Mouse (Mus musculus): ENCODE measurements around the gene Usp40.

GRCm38 (mm10) chr1:87902186-87902585 lies 106.2 kb downstream of the Usp40 start:
- TF ChIP-seq CHD2 (IDR thresholded peaks at IDR 0.05; ENCODE audit: low read depth, low read length): no peak
- TF ChIP-seq MAFK (IDR thresholded peaks at IDR 0.05; ENCODE audit: insufficient read depth, low read depth, low read length): no peak
- TF ChIP-seq ZC3H11A (IDR thresholded peaks at IDR 0.05; ENCODE audit: borderline replicate concordance, low read depth, low read length): no peak
